Mouse (Mus musculus) heart, adult 11 months (tissue): ENCODE measurements around the gene Itpkc.
"Not testable (repeated sequence)": the region's sequence is repeated elsewhere in the genome, so short reads cannot be mapped to it uniquely, and the experiment has no call there.

Experiments
- DNase-seq: peaks from one replicate; pipeline ENCODE4 v3.0.0; 2022

The Itpkc gene

GRCm38 (mm10) chr7:27228281-27228821 is at the start of gene Itpkc:
Gene Itpkc, minus strand, starts transcription at chr7:27228661.
- peak; percentile 99 for DNase-seq

DNA sequence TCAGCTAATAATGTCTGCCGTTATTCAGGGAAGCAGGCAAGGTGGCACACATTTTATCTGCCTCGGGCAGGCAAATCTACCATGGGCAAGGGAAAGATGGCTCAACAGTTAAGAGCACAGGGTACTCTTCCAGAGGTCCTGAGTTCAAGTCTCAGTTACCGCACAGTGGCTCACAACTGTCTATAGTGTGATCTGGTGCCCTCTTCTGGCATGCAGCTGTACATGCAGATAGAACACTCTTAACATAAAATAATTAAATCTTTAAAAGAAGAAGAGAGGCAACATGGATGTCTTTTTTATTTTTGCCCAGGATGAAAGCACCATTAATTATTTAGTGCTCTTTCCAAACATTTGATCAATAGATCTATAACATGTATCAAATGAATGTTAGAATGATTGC is 48.7 kb upstream of the Itpkc start:
- DNase-seq, result no peak

DNA sequence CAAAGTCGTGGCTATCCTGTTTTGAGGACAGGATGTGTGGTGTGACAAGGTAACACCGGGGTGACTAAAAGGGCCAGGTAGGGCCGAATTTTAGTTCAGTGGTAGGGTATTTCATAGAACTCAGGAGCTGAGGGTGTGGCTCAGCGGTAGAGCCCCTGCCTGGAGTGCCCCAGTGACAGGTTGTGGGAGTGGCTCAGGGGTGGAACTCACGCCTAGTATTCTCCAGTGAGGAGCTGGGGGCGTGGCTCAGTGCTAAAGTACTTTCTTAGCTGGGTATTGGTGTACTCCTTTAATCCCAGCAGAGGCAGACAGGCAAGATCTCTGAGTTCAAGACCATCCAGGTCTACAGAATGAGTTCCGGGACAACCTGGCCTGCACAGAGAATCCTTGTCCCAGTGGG is 47.6 kb upstream of the Itpkc start:
- DNase-seq, result no peak

- DNase-seq, result peak; percentile 90
Measured at GRCm38 (mm10) chr7:27274916-27275315, 46.5 kb upstream of the Itpkc start.

- no peak for DNase-seq
Measured at GRCm38 (mm10) chr7:27273739-27274351, 45.4 kb upstream of the Itpkc start.

DNA sequence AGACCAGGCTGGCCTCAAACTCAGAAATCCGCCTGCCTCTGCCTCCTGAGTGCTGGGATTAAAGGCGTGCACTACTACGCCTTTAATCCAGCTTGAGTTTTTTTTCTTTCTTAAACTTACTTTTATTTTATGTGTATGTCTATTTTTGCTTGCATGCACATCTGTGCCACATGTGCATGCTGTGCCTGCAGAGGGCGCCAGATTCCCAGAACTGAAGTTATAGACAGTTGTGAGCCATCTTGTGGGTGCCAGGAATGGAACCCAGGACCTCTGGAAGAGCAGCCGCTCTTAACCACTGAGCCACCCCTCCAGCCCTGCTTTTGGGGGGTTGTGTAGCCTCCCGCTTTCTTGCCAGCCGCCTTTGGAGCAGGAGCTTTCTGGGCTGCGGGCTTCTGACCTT is 43.0 kb upstream of the Itpkc start:
- no peak for DNase-seq

GRCm38 (mm10) chr7:27266515-27267128 is 38.2 kb upstream of the Itpkc start:
- DNase-seq, result no peak

- DNase-seq, result no peak
Measured at GRCm38 (mm10) chr7:27264761-27265160, 36.3 kb upstream of the Itpkc start.

- DNase-seq, result peak; percentile 91
Measured at GRCm38 (mm10) chr7:27261888-27262287, 33.4 kb upstream of the Itpkc start.

GRCm38 (mm10) chr7:27260856-27261255 is 32.4 kb upstream of the Itpkc start:
- DNase-seq, result peak; percentile 91

- DNase-seq, result no peak
Measured at GRCm38 (mm10) chr7:27259771-27260170, 31.3 kb upstream of the Itpkc start.

- DNase-seq, result peak; percentile 96
Measured at GRCm38 (mm10) chr7:27259271-27259721, 30.8 kb upstream of the Itpkc start.

GRCm38 (mm10) chr7:27258205-27258899 is 29.9 kb upstream of the Itpkc start, which contains the start of gene Numbl:
Gene Numbl, plus strand, starts transcription at chr7:27258433.
- peak; percentile 99 for DNase-seq

- no peak for DNase-seq
Measured at GRCm38 (mm10) chr7:27257852-27258204, 29.4 kb upstream of the Itpkc start.

- peak; percentile 95 for DNase-seq
Measured at GRCm38 (mm10) chr7:27257046-27257851, 28.8 kb upstream of the Itpkc start.

DNA sequence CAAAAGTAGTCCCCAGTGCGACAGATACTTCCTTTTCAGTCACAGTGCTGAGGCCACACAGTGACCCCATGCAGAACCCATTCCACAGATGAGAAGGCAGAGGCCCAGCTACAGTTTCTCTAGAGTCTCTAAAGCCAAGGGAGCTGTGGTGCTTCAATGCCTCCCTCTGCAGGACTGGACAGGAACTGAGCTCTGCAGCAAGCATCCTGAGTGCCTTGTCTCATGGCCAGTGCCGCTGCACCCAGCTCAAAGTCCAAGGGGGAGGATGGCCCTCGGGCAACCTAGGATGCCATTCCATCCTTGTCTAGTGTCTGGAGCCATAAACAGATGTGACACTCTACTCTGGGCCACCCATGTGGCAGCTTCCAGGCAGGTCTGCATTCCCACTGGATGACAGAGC is 27.3 kb upstream of the Itpkc start:
- peak; percentile 92 for DNase-seq

DNA sequence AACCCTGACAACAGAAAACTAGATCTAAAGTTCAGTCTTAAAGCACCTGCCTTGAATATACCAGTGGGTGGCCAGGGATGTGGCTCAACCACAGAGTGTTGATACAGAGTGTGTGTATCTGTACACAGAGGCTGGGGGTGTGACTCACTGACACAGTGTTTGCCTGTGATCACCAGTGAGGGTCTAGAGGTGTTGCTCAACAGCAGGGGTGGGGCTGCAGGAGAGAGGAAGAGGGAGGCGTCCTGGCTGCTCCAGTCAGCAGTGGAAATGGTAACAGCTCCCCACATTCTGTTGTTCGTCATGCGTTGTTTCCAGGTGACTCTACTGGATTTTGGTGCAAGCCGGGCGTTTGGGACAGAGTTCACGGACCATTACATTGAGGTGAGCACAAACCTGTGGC is 23.5 kb upstream of the Itpkc start:
- no peak for DNase-seq

DNA sequence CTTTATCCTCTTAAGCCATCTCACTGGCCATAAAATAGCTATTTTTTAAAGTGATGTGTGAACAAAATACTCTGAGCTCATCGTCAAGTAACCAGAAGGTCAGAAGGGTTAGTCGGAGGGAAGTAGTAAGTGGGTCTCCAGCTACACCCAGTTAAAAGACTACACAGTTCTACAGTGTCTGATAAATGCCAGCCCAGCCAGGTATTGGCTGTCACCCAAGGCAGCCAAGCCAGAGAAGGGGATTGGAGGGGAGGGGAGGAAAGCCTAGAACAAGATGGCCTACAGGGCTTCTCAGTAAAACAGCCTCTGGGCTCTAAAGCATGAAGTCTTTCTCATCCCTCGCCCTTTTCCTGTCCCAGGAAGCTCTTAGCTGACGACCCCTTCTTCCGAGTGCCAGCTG is 21.5 kb upstream of the Itpkc start:
- no peak for DNase-seq

GRCm38 (mm10) chr7:27249146-27249545 is 20.7 kb upstream of the Itpkc start:
- no peak for DNase-seq

- DNase-seq, result not testable (repeated sequence)
Measured at GRCm38 (mm10) chr7:27244088-27244487, 15.6 kb upstream of the Itpkc start.

- DNase-seq, result no peak
Measured at GRCm38 (mm10) chr7:27243211-27243610, 14.8 kb upstream of the Itpkc start.

- no peak for DNase-seq
Measured at GRCm38 (mm10) chr7:27238568-27238967, 10.1 kb upstream of the Itpkc start.

- DNase-seq, result no peak
Measured at GRCm38 (mm10) chr7:27237527-27237926, 9.1 kb upstream of the Itpkc start.
